Mouse (Mus musculus) cerebellum, adult 8-10 months (tissue): ENCODE measurements at regions not wholly inside any gene's neighbourhood (a gene's known extent, or its start where the extent isn't known, plus 50 kb on each side); places are given as distances from the start of the nearest gene placed in this dataset.
A peak's percentile ranks its signal among the peaks of the same experiment; 100 is the strongest.

ENCODE experiments used
- DNase-seq: peaks from one replicate; pipeline ENCODE4 v3.0.0; 2022

DNA sequence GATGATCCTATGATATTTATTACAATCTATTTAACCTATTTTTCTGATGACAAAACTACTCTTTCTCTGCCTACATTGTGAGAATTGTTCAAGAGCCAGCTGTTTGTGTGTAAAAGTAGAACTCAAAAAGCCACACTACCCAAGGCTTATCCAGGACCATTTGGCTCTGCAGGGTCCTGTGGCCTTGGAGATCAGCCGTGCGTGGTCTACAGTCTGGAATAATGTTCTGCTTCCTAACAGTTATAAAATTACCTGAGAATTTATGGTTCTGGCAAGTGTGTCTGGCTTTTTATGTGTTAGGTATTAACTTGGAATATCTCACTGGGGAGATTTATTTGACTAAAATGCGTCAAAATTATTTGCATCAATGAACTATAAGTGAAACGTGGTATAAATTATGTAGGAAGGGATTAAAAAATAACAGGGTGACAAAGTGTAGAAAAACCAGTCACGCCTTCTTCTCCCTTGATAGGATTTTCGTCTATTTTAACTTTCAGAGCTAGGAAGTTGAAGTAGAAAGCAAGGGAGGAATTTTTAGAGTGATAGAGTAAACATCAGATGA lies 1789.0 kb upstream of the Gm7489 start:
- DNase-seq: no peak

DNA sequence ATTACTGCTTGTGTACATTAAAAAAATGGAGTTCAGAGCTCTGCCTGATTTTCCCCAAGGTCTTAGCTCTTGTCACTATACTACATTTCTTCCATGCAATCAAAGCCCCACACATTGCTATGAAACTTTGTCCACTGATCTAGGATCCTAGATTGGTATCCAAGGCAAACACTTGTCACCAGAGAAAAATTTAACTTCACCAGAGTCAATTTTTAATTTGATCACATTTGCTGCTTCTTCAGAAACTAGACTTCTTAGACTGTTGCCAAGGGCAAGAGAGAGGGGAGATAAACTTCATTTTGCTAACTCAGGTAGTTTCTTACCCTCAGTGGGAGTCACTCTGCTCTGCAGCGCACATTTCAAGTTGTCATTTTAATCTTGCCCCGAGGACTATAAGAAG lies 1775.9 kb upstream of the Gm7489 start:
- DNase-seq: no peak

DNA sequence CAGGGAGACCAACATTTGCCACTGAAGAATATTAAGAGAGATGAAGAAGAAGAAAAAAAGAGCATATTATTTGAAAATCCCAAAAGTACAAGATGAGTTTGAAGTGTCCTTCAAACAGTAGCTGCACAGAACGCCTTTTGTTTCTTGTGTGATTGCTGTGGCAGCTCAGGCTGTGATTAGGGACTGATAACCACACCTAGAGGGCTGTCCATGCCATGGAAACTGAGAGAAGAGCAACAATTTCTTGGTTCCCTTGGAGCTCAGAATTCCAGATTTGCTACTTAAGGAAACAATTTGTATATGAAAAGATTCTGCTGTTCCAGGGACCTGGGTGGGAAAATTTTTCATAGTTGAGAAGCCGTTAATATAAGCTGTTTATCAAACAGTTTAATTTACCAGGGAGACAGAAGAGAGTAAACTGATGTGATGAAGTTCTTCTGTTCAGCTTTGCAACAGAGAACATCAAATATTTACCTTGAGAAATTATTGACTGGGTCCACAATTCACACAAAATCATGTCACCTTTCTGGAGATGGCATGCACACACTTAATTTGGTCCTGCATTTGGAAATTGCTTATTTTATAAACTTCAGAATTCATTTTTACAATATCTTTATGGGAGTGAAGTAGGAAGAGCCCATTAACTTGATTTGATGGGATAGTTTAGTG lies 1770.2 kb upstream of the Gm7489 start:
- no peak for DNase-seq

DNA sequence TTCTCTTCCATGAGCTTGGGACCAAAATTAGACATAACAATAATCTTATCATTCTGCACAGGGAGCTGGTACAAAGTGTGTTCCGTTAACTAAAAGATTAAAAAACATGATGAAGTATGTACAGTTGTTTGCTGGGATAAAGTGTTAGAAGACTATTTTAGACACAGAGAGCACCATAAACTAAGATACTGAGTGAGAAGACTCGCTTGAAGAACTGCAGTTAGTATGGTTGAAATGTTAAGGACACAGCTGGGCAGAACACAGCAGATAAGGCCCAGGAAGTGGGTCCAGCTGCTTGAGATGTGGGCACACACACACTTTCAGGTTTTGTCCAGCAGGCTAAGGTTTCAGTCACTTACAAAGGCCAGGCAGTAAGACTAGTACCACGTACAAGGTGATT lies 1748.0 kb upstream of the Gm7489 start:
- no peak for DNase-seq

DNA sequence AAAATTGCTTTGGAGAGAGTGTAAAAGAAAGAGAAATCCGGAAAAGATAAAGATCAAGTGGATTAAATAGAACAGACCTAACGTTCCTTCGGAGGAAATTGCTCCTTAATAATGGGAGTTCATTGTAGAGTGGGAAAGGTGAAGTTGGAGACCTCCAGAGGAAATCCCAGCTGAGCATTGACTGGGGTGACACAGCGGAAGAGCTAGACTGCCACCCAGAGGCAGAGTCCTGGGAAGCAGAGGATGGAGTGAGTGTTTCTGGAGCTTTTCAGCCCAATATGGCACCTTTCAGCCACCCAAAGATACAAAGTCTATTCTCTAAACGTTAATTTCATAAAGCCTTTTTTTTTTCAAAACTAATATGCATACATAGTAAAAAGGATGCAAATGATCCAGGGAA lies 1731.3 kb upstream of the Gm7489 start:
- no peak for DNase-seq

- no peak for DNase-seq
Measured at GRCm38 (mm10) chr15:52155784-52156183, 1728.9 kb upstream of the Gm7489 start.

DNA sequence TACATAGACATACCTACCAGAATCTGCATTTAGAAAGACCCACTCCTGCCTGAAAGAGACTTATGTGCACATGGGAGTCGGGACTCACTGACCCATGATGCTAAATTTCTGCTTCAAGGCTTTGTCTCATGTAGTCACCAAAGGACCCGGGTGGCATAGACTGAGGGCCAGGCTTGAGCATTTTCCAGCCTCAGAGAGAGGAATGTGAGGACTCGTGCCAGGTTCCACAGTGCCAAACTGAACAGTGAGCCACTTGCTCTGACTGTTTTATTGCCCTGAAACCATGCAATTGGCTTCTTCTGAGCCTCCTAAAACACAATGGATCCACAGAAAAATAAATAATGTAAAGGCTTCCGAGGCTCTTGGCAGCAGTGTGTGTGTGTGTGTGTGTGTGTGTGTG lies 1727.9 kb upstream of the Gm7489 start:
- peak; percentile 61 for DNase-seq

DNA sequence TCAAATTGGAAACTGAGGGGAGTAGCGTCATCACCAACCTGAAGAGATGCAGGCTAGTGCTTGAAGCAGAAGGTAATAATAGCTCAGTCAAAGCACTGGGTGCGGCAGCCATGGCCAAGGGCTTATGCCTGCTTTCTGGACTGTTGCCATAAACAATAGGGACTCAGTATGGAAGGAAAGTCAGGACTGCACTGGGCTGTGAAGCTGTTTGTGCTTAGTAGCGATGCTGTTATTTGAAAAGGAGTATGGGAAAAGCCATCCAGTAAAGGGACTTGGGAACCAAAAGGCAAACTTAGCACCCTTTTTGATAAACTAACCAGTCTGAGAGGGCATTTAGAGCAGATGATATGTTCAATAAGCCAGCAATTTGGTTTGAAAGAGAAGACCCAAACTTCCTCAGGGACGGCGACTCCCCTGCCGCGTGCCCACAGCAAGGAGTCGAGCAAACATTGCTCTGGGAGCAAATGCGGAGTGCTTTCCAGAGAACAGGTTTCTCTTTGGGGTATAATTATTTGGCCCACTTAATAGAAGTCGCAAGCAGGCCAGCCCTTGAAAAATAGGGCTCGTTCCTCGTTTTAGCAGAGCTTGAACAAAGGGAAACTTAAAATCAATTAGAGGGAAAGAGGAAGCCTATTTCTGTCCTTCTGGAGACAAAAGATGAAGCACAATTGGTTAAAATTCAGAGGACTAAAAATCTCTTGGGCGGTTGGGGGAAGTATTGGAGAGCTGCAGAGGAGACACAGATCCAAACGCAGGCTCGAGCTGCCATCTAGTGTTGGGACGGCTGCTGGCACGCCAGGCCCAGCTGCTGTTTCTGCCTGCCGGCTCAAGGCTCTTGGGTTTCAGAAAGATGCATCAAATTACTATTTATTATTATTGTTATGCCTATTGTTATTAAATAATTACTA lies 1724.3 kb upstream of the Gm7489 start:
- DNase-seq: peak; percentile 87

GRCm38 (mm10) chr15:52161089-52161442 lies 1723.6 kb upstream of the Gm7489 start:
- no peak for DNase-seq

- DNase-seq: peak; percentile 78
Measured at GRCm38 (mm10) chr15:52161568-52162316, 1723.0 kb upstream of the Gm7489 start.

- no peak for DNase-seq
Measured at GRCm38 (mm10) chr15:52166144-52166543, 1718.6 kb upstream of the Gm7489 start.

DNA sequence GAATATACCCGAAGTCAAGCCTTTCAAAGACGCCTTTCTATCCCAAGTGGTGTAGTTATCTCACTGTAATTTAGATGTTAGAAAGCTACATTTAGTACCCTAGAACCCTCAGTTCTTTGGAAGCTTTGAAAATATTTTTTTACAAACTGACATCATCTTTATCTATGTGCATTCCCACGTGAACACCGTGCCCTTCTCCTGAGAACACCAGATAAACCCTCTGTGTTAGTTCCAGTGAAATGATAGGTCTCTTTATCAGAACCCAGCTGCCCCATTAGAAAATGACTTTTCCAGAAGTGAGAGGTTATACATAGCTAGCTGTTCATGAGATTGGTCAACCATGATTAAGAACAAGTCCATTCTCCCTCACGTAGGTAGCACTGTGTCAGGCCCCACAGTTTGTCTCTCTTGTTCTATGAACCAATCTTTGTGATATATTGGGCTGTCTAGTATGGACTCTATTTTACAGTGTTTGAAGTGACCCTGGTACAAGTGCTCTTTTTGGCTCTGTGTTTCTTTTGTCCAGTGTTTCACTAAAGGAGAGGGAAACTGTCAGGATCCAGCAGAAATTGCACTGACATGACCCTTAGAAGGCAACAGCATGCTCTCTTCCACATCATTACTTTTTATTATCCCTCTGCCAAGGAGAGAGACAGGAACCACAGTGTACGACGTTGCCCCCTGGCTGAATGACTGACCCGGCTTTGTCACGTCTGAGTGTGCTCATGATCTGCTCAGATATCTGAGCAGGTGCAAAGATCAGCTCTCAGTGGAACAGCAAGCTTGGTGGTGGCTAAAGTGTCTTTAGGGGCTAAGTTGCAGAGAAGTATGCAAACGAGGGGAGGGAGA lies 1717.9 kb upstream of the Gm7489 start:
- no peak for DNase-seq

DNA sequence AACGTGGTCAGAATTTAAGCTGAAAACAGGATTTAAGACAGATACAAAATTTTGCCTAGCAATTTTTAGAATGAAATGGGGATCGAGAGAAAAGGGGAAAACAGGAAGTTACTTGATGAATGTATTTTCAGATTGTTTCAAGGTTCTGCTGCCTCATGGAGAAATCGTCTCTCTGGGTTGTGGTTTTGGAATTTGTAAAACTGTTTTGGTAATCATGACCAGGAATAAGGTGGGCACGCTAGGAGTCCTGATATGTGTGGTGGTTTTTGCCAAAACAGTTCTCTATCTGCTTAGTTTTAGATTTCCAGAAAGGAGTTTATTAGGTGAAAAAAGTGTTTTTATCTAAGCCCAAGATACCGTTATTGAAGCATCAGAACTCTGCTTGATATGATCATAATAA lies 1716.9 kb upstream of the Gm7489 start:
- no peak for DNase-seq

DNA sequence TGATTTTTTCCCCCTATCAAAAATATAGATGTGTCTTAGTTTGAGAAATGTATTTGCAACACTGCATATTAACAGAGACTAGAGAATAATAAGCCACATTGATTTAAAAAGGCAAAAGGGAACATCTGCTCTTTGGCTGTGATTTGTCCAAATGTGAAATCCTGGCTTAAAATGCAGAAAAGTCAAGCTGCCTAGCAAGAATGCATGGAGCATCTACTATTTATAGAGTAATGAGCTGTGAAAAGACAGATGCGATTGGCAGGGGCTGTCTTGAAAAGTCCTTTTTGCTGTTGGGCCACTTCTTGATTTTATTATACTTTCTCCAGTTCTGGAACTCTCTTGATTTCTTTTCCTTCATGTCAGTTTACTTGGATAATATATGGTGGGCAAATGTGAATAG lies 1707.8 kb upstream of the Gm7489 start:
- DNase-seq: no peak

DNA sequence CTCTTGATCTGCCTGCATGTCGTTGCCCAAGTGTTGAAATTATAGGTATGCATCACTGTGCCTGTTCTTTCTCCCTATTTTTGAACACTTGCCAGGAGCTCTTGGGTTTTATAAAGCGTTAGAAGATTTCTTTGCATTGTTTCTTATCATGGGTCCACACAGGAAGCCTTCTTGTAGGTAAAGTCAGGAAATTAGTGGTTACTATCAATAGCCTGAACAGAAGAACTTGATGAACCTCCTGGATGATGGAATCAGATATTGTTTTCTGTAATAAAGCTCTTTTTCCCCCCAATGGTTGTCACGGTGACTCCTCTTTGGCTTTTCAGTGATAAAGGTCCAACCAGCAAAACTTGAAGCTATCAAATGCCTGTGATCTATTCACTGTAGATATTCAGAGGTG lies 1706.0 kb upstream of the Gm7489 start:
- DNase-seq: no peak

GRCm38 (mm10) chr15:52179379-52179778 lies 1705.3 kb upstream of the Gm7489 start:
- DNase-seq: no peak

- DNase-seq: no peak
Measured at GRCm38 (mm10) chr15:52191176-52191575, 1693.5 kb upstream of the Gm7489 start.

- DNase-seq: no peak
Measured at GRCm38 (mm10) chr15:52207271-52207670, 1677.4 kb upstream of the Gm7489 start.

GRCm38 (mm10) chr15:52232442-52232841 lies 1652.3 kb upstream of the Gm7489 start:
- no peak for DNase-seq

GRCm38 (mm10) chr15:52236220-52236619 lies 1648.5 kb upstream of the Gm7489 start:
- DNase-seq: no peak

GRCm38 (mm10) chr15:52242890-52243289 lies 1641.8 kb upstream of the Gm7489 start:
- no peak for DNase-seq
